Mouse (Mus musculus) hindbrain, embryonic 11.5 days (tissue): ENCODE results near the gene Vps51. TPM values are rescaled to one million over a fixed set of nuclear protein-coding genes. Genes with fewer than 3 reads are reported as not detected.

ENCODE experiments used
- ATAC-seq: fragments of 200-750 bp; cut with Nextera tagmentation; 2 replicates; pipeline ENCODE4 v1.8.0; 2017; ENCODE audit warnings: mild to moderate bottlenecking, moderate TSS enrichment, moderate library complexity; ENCODE audit not compliant: low FRiP score
- DNase-seq: peaks from one replicate; pipeline ENCODE4 v3.0.0-alpha.2; 2015; ENCODE audit warnings: low spot score
- H3K27ac ChIP-seq: fragments of 300-500 bp; sonication (generic); 2 replicates; pipeline ENCODE4 v1.5.1; 2014; ENCODE audit warnings: mild to moderate bottlenecking, low read depth, low read length
- H3K27me3 ChIP-seq: fragments of 300-500 bp; sonication (generic); 2 replicates; pipeline ENCODE4 v1.6.1; 2014; ENCODE audit warnings: mild to moderate bottlenecking, low read length, moderate library complexity, mixed read lengths; ENCODE audit not compliant: control insufficient read depth, insufficient read depth
- H3K36me3 ChIP-seq: fragments of 300-500 bp; sonication (generic); 2 replicates; pipeline ENCODE4 v1.6.1; 2014; ENCODE audit warnings: mild to moderate bottlenecking, low read length, moderate library complexity, mixed read lengths; ENCODE audit not compliant: control insufficient read depth, insufficient read depth
- H3K4me1 ChIP-seq: fragments of 300-500 bp; sonication (generic); replicated peaks from 2 replicates; pipeline ENCODE4 v1.6.1; 2014; ENCODE audit warnings: low read length, mixed read lengths; ENCODE audit not compliant: control insufficient read depth, insufficient read depth
- H3K4me2 ChIP-seq: fragments of 300-500 bp; sonication (generic); replicated peaks from 2 replicates; pipeline ENCODE4 v1.6.1; 2014; ENCODE audit warnings: mild to moderate bottlenecking, low read depth, low read length
- H3K4me3 ChIP-seq: fragments of 300-500 bp; sonication (generic); 2 replicates; pipeline ENCODE4 v1.5.1; 2014; ENCODE audit warnings: low read depth, low read length
- H3K9ac ChIP-seq: fragments of 300-500 bp; sonication (generic); 2 replicates; pipeline ENCODE4 v1.6.1; 2014; ENCODE audit warnings: low read depth, low read length
- H3K9me3 ChIP-seq: fragments of 300-500 bp; sonication (generic); 2 replicates; pipeline ENCODE4 v1.6.1; 2016; ENCODE audit warnings: low read length; ENCODE audit not compliant: control insufficient read depth
- WGBS: fragments of 180-500 bp; shearing (Covaris S2); extraction: QIAGEN DNeasy Blood & Tissue Kit; methylation state at CpG from one replicate; pipeline ENCODE4 v1.1.7; 2014; 5-methylcytosine and 5-hydroxymethylcytosine counted together
- polyA plus RNA-seq: library from polyadenylated mRNA; unstranded; fragments of >200 nt; fragmentation: Nextera tagmentation; extraction: Ambion mirVana; gene quantifications from 2 replicates; pipeline ENCODE4 v1.2.1, GENCODE M21; 2014

The Vps51 gene
- polyA plus RNA-seq, 1 experiment from 2014 or later: 47.4 TPM

DNA sequence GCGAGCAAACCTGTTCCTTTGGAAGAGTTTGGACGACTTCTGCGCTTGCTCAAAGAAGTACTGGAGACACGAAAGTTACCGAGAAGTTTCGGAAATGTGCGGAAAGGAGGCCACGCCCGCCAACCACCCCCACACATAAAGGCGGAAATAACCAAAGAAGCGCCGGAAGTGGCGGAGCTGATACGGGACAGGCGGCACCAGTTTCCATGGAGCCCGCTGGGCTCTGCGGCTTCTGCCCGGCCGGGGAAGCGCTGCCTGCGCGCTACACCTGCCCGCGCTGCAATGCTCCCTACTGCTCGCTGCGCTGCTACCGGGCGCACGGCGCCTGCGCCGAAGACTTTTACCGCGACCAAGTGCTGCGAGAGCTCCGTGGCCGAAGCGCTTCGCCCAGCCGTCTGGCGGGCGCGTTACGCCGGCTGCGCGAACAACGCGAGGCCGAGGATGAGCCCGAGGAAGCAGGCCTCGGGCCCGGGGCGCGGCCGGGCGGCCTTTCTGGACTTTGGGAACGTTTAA is 16.0 kb downstream of the Vps51 start, which contains the start of gene Znhit2:
Gene Znhit2 (plus strand): TSS at position 172 of the 513 bp plus-strand sequence.
- Histone ChIP-seq H3K9me3 (no peaks in the 10 kb centered on the region), H3K27me3 (no peaks in the 10 kb centered on the region), H3K4me2 (peak within 1 kb of the TSS; percentile 95), H3K36me3 (peaks cover 3% of the 10 kb centered on the region), H3K9ac (peak within 1 kb of the TSS; percentile 97), H3K27ac (peak within 1 kb of the TSS; percentile 92), H3K4me3 (peak within 1 kb of the TSS; percentile 91), H3K4me1 (peaks cover 11% of the 10 kb centered on the region)
- under 1% methylated on average over 56 of the region's 58 CpGs for WGBS
- ATAC-seq: peak; percentile 59
- peak; percentile 92 for DNase-seq

GRCm38 (mm10) chr19:6058966-6059365 is 18.1 kb downstream of the Vps51 start:
- Histone ChIP-seq H3K27ac (no peak overlapping the region), H3K4me3 (peak overlapping the region; percentile 88), H3K36me3 (peaks cover 3% of the 10 kb centered on the region), H3K4me2 (peak overlapping the region; percentile 75), H3K27me3 (no peaks in the 10 kb centered on the region), H3K9me3 (no peaks in the 10 kb centered on the region), H3K9ac (no peak overlapping the region; the same call in 1 of the 2 replicates), H3K4me1 (peaks cover 11% of the 10 kb centered on the region)
- WGBS: 85% methylated on average over 5 of the region's 5 CpGs
- ATAC-seq (no peak), DNase-seq (no peak)

DNA sequence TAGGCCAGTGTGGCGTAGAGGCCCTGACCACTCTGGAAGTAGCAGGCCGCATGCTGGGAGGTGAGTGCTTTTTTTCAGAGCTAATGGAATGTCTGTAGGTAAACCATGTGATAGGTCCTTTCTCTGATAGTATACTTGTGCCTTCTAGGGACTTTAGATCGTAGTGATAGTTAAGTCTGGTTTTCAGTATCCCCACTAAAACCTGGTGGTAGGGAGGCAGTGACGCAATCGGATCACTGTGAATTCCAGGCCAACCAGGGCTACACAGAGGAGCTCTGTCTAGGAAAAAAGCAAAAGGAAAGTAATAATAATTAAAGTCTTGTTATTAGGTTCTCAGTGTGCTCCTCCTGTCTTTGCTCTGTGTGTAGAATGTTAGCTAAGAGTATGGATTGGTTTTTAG is 18.5 kb downstream of the Vps51 start:
- no peak for DNase-seq
- H3K4me2 ChIP-seq: peak overlapping the region; percentile 75
- WGBS: 35% methylated on average over 5 of the region's 5 CpGs
- peak overlapping the region; percentile 91 for H3K9ac ChIP-seq
- no peak overlapping the region for H3K27ac ChIP-seq
- peak overlapping the region; percentile 88 for H3K4me3 ChIP-seq
- no peak for ATAC-seq
- H3K36me3 ChIP-seq: peaks cover 4% of the 10 kb centered on the region
- H3K27me3 ChIP-seq: no peaks in the 10 kb centered on the region
- peaks cover 11% of the 10 kb centered on the region for H3K4me1 ChIP-seq
- H3K9me3 ChIP-seq: no peaks in the 10 kb centered on the region

- peak; percentile 100 for DNase-seq
- under 1% methylated on average over 56 of the region's 63 CpGs for WGBS
- peaks cover 11% of the 10 kb centered on the region for H3K4me1 ChIP-seq
- peak within 1 kb of the TSS; percentile 91 for H3K9ac ChIP-seq
- peak; percentile 87 for ATAC-seq
- H3K27me3 ChIP-seq: no peaks in the 10 kb centered on the region
- H3K27ac ChIP-seq: peak within 1 kb of the TSS; percentile 77
- peak within 1 kb of the TSS; percentile 75 for H3K4me2 ChIP-seq
- peak within 1 kb of the TSS; percentile 88 for H3K4me3 ChIP-seq
- no peaks in the 10 kb centered on the region for H3K9me3 ChIP-seq
- H3K36me3 ChIP-seq: peaks cover 13% of the 10 kb centered on the region
Measured at GRCm38 (mm10) chr19:6057313-6058096, 19.5 kb downstream of the Vps51 start, which contains the start of the genes Mrpl49 and Fau. Gene Mrpl49 (minus strand): TSS chr19:6057785. Gene Fau (plus strand): TSS chr19:6057844.

GRCm38 (mm10) chr19:6056696-6057095 is 20.3 kb downstream of the Vps51 start:
- H3K4me2 ChIP-seq: peak overlapping the region; percentile 52
- no peak for DNase-seq
- no peak overlapping the region for H3K27ac ChIP-seq
- peaks cover 19% of the 10 kb centered on the region for H3K36me3 ChIP-seq
- no peaks in the 10 kb centered on the region for H3K27me3 ChIP-seq
- H3K9ac ChIP-seq: peak overlapping the region; percentile 91
- 69% methylated on average over 4 of the region's 4 CpGs for WGBS
- peak overlapping the region; percentile 88 for H3K4me3 ChIP-seq
- no peaks in the 10 kb centered on the region for H3K9me3 ChIP-seq
- H3K4me1 ChIP-seq: peaks cover 6% of the 10 kb centered on the region; the same call in 1 of the 2 replicates
- ATAC-seq: no peak

- H3K4me1 ChIP-seq: peaks cover 6% of the 10 kb centered on the region; the same call in 1 of the 2 replicates
- H3K27ac ChIP-seq: no peak overlapping the region
- 89% methylated on average over 5 of the region's 5 CpGs for WGBS
- no peak for ATAC-seq
- no peaks in the 10 kb centered on the region for H3K27me3 ChIP-seq
- no peak overlapping the region for H3K4me3 ChIP-seq
- H3K9me3 ChIP-seq: no peaks in the 10 kb centered on the region
- no peak overlapping the region for H3K9ac ChIP-seq
- DNase-seq: no peak
- peaks cover 34% of the 10 kb centered on the region for H3K36me3 ChIP-seq
- no peak overlapping the region for H3K4me2 ChIP-seq
Measured at GRCm38 (mm10) chr19:6054296-6054695, 22.7 kb downstream of the Vps51 start.

DNA sequence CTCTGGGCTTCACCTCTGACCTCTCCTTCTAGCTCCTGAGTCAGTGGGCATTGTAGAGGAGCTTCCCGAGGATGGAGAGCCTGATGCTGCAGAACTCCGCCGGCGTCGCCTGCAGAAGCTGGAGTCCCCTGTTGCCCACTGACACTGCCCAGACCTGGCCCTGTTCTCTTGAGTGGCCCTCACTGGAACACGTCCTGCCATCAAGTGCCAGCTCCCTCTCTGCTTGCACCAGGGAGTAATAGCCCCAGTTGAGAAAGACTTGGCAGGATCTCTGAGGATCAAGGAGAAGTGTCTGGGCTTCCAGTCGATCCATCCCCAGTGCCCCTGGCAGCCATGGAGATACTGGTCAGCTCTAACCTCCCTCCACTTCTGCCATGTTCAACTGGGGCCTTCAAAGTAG is 24.5 kb downstream of the Vps51 start:
- Histone ChIP-seq H3K4me2 (no peak overlapping the region), H3K4me3 (no peak overlapping the region), H3K9me3 (no peaks in the 10 kb centered on the region), H3K36me3 (peaks cover 39% of the 10 kb centered on the region), H3K4me1 (peaks cover 8% of the 10 kb centered on the region), H3K27ac (no peak overlapping the region), H3K9ac (no peak overlapping the region), H3K27me3 (no peaks in the 10 kb centered on the region)
- ATAC-seq: no peak
- whole genome bisulfite sequencing: 91% methylated on average over 7 of the region's 7 CpGs
- no peak for DNase-seq

DNA sequence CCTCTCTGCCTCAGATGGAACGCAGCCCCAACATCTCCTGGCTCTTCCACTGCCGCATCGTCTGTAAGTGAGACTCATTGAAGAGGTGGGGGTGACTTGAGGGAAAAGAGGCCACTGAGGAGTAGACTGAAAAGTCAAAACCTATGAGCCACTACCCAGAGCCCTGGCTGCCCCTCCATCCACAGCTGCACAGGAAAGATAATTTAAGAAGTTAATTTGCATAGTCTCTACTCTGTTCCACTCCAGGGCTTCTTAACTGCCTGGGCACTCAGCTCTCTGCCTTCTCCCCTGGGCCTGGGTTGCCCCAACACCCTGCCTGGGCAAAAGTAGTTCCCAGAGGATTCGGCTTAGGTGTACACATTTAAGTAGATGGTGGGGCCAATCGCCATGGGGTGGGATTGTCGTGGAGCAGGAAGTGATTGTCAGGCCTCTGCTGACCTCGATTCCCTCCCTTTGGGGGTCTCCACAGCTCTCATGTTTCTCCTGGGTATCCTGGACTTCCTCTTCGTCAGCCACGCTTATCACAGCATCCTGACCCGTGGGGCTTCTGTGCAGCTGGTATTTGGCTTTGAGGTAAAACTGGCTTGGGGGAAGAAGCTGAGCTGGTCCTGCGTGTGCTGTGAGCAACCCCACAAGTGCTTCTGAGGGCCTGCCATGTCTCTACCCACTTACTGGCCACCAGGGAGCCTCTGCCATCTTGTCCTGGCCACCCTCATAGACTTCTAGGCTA is 28.2 kb downstream of the Vps51 start:
- DNase-seq (no peak), ATAC-seq (no peak)
- H3K4me1 ChIP-seq: peaks cover 8% of the 10 kb centered on the region
- peaks cover 39% of the 10 kb centered on the region for H3K36me3 ChIP-seq
- H3K4me3 ChIP-seq: no peak overlapping the region
- no peaks in the 10 kb centered on the region for H3K27me3 ChIP-seq
- no peak overlapping the region for H3K9ac ChIP-seq
- no peak overlapping the region for H3K4me2 ChIP-seq
- no peak overlapping the region for H3K27ac ChIP-seq
- WGBS: 90% methylated on average over 11 of the region's 11 CpGs
- no peaks in the 10 kb centered on the region for H3K9me3 ChIP-seq
